Mouse (Mus musculus) midbrain, postnatal 0 days (tissue): ENCODE measurements around the gene Lamb1. TPM values are rescaled to one million over a fixed set of nuclear protein-coding genes. Genes with fewer than 3 reads are reported as not detected.

Experiments used
- ATAC-seq: fragments of 200-750 bp; cut with Nextera tagmentation; 2 replicates; pipeline ENCODE4 v1.8.0; 2017; ENCODE audit warnings: moderate number of reproducible peaks, mild to moderate bottlenecking, moderate TSS enrichment, moderate library complexity; ENCODE audit not compliant: low FRiP score
- DNase-seq: peaks from one replicate; pipeline ENCODE4 v3.0.0-alpha.2; 2015; ENCODE audit warnings: low spot score
- H3K27ac ChIP-seq: fragments of 300-500 bp; sonication (generic); 2 replicates; pipeline ENCODE4 v1.5.1; 2014; ENCODE audit warnings: low read depth, mild to moderate bottlenecking, low read length, mixed read lengths
- H3K27me3 ChIP-seq: fragments of 300-500 bp; sonication (generic); 2 replicates; pipeline ENCODE4 v1.6.1; 2014; ENCODE audit warnings: low read length, control low read depth, mixed read lengths; ENCODE audit not compliant: insufficient read depth
- H3K36me3 ChIP-seq: fragments of 300-500 bp; sonication (generic); 2 replicates; pipeline ENCODE4 v1.6.1; 2014; ENCODE audit warnings: low read length, control low read depth, mixed read lengths; ENCODE audit not compliant: insufficient read depth
- H3K4me1 ChIP-seq: fragments of 300-500 bp; sonication (generic); 2 replicates; pipeline ENCODE4 v1.6.1; 2014; ENCODE audit warnings: mild to moderate bottlenecking, control low read depth, antibody characterized with exemption, low read length, mixed read lengths; ENCODE audit not compliant: insufficient read depth
- H3K4me2 ChIP-seq: fragments of 300-500 bp; sonication (generic); 2 replicates; pipeline ENCODE4 v1.6.1; 2014; ENCODE audit warnings: low read depth, mild to moderate bottlenecking, low read length, mixed read lengths; ENCODE audit not compliant: poor library complexity, severe bottlenecking
- H3K4me3 ChIP-seq: fragments of 300-500 bp; sonication (generic); 2 replicates; pipeline ENCODE4 v1.5.1; 2014; ENCODE audit warnings: low read depth, mild to moderate bottlenecking, low read length, moderate library complexity
- H3K9ac ChIP-seq: fragments of 300-500 bp; sonication (generic); replicated peaks from 2 replicates; pipeline ENCODE4 v1.6.1; 2014; ENCODE audit warnings: mild to moderate bottlenecking, low read length, moderate library complexity, mixed read lengths; ENCODE audit not compliant: poor library complexity, severe bottlenecking
- H3K9me3 ChIP-seq: fragments of 300-500 bp; sonication (generic); 2 replicates; pipeline ENCODE4 v1.6.1; 2016; ENCODE audit warnings: low read length, control low read depth
- CTCF ChIP-seq: IDR thresholded peaks from 2 replicates; pipeline ENCODE4 v1.5.1; 2016; ENCODE audit warnings: antibody characterized with exemption, mild to moderate bottlenecking
- WGBS: fragments of 180-500 bp; shearing (Covaris S2); extraction: QIAGEN DNeasy Blood & Tissue Kit; methylation state at CpG from one replicate; pipeline ENCODE4 v1.1.7; 2014; 5-methylcytosine and 5-hydroxymethylcytosine counted together
- polyA plus RNA-seq: library from polyadenylated mRNA; unstranded; fragments of >200 nt; fragmentation: Nextera tagmentation; extraction: Ambion mirVana; gene quantifications from 2 replicates; pipeline ENCODE4 v1.2.1, GENCODE M21; 2015
- total RNA-seq: library from RNA; depleted of rRNA; stranded (reverse); fragments of >200 nt; gene quantifications from 2 replicates; pipeline ENCODE4 v1.2.3, GENCODE M21; 2014

Gene Lamb1
- total and polyA plus RNA-seq, 2 experiments from 2014 or later: 7.6 to 19.5 TPM

DNA sequence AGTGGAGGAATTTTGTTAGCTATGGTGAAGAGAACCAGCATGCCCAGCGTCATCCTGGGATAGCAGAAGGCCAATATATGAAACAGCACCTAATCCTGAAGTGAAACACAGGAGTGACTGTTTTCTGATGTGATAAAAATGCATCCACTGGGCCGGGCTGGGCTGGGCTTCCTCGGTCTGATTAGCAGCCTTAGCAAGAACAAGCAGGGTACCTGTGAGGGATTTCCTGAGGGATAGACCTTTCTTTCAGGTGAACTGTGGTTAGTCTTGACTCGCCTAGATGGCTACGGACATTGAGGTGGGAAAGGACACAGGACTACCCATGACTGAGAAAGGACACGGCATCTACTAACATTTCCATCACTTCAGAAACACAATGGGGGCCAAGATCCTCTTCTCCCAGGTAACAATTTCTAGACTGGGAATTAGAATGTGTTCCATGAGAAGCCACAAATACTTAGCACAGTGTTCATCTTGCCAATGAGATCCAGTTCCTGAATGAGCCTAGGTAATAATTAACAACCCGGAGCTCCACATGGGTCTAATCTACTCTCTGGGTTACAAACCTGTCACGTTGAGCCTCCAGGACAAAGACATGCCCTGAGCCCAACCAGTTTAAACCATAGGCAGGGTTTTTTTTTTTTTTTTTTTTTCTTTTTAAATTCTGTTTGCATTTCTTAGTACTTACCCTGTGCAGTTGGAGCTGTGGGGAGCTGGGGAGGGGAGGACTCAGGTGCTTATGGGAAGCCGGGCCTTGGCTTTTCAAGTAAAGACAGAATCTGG is 8.7 kb upstream of the Lamb1 start:
- no peak overlapping the region for H3K9ac ChIP-seq
- ATAC-seq: no peak
- H3K4me2 ChIP-seq: no peak overlapping the region
- no peak overlapping the region for H3K4me3 ChIP-seq
- H3K9me3 ChIP-seq: no peaks in the 10 kb centered on the region
- no peaks in the 10 kb centered on the region for H3K27me3 ChIP-seq
- 79% methylated on average over 9 of the region's 9 CpGs for WGBS
- no peaks in the 10 kb centered on the region for H3K36me3 ChIP-seq
- H3K27ac ChIP-seq: no peak overlapping the region
- TF ChIP-seq CTCF: no peak
- H3K4me1 ChIP-seq: no peaks in the 10 kb centered on the region
- DNase-seq: no peak

DNA sequence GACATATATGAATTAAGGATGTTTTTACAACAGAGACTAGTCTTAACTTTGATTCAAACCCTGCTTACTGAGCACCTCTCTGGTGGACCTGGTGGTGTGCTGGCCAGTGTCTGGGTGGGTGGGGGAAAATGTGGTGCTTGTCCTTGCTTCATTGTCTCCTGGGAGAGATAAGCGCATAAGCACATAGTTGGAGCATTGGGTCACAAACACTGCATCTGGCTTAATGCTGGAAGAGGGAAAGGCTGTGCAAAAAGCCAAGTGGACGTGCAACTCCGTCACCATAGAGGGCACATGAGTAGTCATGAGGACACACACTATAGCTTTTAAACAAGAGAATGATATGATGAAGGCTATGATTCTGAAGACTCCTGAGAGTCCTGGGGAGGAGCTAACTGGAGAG is 3.2 kb upstream of the Lamb1 start:
- peaks cover 6% of the 10 kb centered on the region; the same call in 1 of the 2 replicates for H3K4me1 ChIP-seq
- H3K27ac ChIP-seq: no peak overlapping the region
- H3K36me3 ChIP-seq: no peaks in the 10 kb centered on the region
- H3K4me2 ChIP-seq: no peak overlapping the region
- TF ChIP-seq CTCF: no peak
- no peak overlapping the region for H3K4me3 ChIP-seq
- H3K9me3 ChIP-seq: no peaks in the 10 kb centered on the region
- H3K27me3 ChIP-seq: peaks cover 22% of the 10 kb centered on the region
- no peak for DNase-seq
- no peak overlapping the region for H3K9ac ChIP-seq
- no peak for ATAC-seq
- 88% methylated on average over 3 of the region's 3 CpGs for WGBS

GRCm38 (mm10) chr12:31263921-31264320 is 1.1 kb upstream of the Lamb1 start:
- Histone ChIP-seq H3K9me3 (no peaks in the 10 kb centered on the region), H3K4me1 (peaks cover 6% of the 10 kb centered on the region; the same call in 1 of the 2 replicates), H3K4me2 (no peak overlapping the region), H3K36me3 (no peaks in the 10 kb centered on the region), H3K9ac (no peak overlapping the region), H3K4me3 (no peak overlapping the region), H3K27ac (no peak overlapping the region), H3K27me3 (peaks cover 22% of the 10 kb centered on the region)
- no peak for ATAC-seq
- TF ChIP-seq CTCF: no peak
- no peak for DNase-seq
- 38% methylated on average over 7 of the region's 7 CpGs for WGBS

DNA sequence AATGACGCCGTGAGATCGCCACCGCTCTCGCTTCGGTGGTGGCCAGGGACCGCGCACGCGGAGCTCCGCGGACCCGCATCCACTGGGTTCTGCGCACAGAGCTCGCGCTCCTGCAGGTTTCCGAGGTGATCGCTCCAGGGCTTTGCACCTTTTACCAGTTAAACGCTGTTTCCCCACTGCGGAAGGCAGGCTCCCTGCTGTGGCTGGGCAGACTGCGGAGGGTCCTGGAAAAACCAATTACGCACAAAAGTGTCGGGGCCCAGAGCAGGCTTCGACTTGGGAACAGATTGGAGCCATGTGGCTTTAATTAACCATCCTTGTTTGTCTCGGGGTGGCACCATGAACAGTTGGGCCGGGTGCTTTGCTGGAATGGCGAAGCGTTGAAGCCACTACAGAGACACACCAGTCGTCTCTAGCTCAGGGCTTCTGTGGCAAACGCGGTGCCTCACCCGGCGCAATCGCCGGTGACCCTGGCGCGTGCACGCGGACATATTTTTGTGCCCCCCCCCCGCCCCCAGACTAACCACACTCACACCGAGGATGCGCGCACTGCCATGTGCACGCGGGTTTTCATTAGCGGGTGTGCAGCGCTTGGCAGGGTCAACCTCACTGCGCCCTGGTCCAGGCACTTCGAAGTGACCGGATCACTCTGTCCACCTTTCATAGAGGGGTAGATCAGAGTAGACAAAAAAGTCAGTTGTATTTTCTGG is 843 bp downstream of the Lamb1 start:
- H3K27me3 ChIP-seq: peaks cover 22% of the 10 kb centered on the region
- no peak for TF ChIP-seq CTCF
- peaks cover 6% of the 10 kb centered on the region; the same call in 1 of the 2 replicates for H3K4me1 ChIP-seq
- H3K9me3 ChIP-seq: no peaks in the 10 kb centered on the region
- no peak overlapping the region for H3K27ac ChIP-seq
- peak overlapping the region; percentile 50 for H3K4me3 ChIP-seq
- ATAC-seq: peak; percentile 67
- H3K9ac ChIP-seq: peak overlapping the region; percentile 56
- H3K4me2 ChIP-seq: peak overlapping the region; percentile 95
- no peaks in the 10 kb centered on the region for H3K36me3 ChIP-seq
- DNase-seq: peak; percentile 21
- WGBS: under 1% methylated on average over 50 of the region's 50 CpGs

DNA sequence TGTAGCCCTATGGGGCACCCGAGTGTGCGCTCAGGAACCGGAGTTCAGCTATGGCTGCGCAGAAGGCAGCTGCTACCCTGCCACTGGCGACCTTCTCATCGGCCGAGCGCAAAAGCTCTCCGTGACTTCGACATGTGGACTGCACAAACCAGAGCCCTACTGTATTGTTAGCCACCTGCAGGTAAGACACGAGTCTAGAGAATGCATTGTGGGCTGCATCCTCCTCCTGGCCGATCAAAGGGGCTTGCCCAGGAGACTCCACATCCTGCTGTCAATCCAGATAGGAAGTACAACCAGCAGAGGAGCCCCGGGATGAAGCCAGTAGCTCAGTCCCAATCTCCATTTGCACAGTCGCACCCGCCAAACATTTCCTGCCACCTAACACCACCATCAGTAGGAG is 1.7 kb downstream of the Lamb1 start:
- peak overlapping the region; percentile 50 for H3K4me3 ChIP-seq
- H3K9ac ChIP-seq: peak overlapping the region; percentile 56; the same call in 1 of the 2 replicates
- no peaks in the 10 kb centered on the region for H3K9me3 ChIP-seq
- peaks cover 6% of the 10 kb centered on the region; the same call in 1 of the 2 replicates for H3K4me1 ChIP-seq
- 6% methylated on average over 15 of the region's 15 CpGs for WGBS
- ATAC-seq: no peak; the same call in 1 of the 2 replicates
- TF ChIP-seq CTCF: peak; percentile 27
- H3K27me3 ChIP-seq: peaks cover 22% of the 10 kb centered on the region
- DNase-seq: no peak
- no peak overlapping the region for H3K27ac ChIP-seq
- H3K36me3 ChIP-seq: no peaks in the 10 kb centered on the region
- H3K4me2 ChIP-seq: peak overlapping the region; percentile 95

- H3K27ac ChIP-seq: no peak overlapping the region
- ATAC-seq (no peak), DNase-seq (no peak)
- no peak overlapping the region; the same call in 1 of the 2 replicates for H3K4me3 ChIP-seq
- TF ChIP-seq CTCF: no peak
- WGBS: 62% methylated on average over 4 of the region's 4 CpGs
- no peaks in the 10 kb centered on the region for H3K9me3 ChIP-seq
- H3K4me1 ChIP-seq: peaks cover 6% of the 10 kb centered on the region; the same call in 1 of the 2 replicates
- peaks cover 22% of the 10 kb centered on the region for H3K27me3 ChIP-seq
- no peak overlapping the region for H3K9ac ChIP-seq
- no peaks in the 10 kb centered on the region for H3K36me3 ChIP-seq
- no peak overlapping the region for H3K4me2 ChIP-seq
These were observed 2.3 kb downstream of the Lamb1 start for GRCm38 (mm10) chr12:31267363-31267762.
